ENCODE assay signal across 8 mouse cellular contexts in genomic region chr12:111671431-111671902, GRCm38 (mm10). TPM values are rescaled to one million over a fixed set of nuclear protein-coding genes. Genes with fewer than 3 reads are reported as not detected.
DNase-seq lines count a peak whose midpoint lies in the region; ATAC-seq and TF ChIP-seq lines count a peak whose summit lies in the region.

No protein-coding gene starts in this region.

- H3K27me3 ChIP-seq in heart, embryonic 14.5 days (ENCODE audit: control insufficient read depth, insufficient read depth, low read length), result no peaks in the 10 kb centered on the region
- no peaks in the 10 kb centered on the region for H3K27me3 ChIP-seq in neural tube, embryonic 14.5 days (ENCODE audit: control insufficient read depth, insufficient read depth, low read length)

- H3K36me3 ChIP-seq in heart, embryonic 14.5 days (ENCODE audit: control insufficient read depth, insufficient read depth, low read length), result peaks cover 6% of the 10 kb centered on the region; the same call in 1 of the 2 replicates
- 0 out of 2 replicates have a peak, but pooled peaks cover 7% of the 10 kb centered on the region for H3K36me3 ChIP-seq in neural tube, embryonic 14.5 days (ENCODE audit: control insufficient read depth, insufficient read depth, low read length)

- peak overlapping the region; percentile 54 to 69 for H3K4me3 ChIP-seq in heart, embryonic 14.5 days (ENCODE audit: control insufficient read depth in 1 of 2, insufficient read depth in 1 of 2, low read depth in 1 of 2, low read length in 2 of 2)
- peak overlapping the region; percentile 53 for H3K4me3 ChIP-seq in lung, adult 2 months (replicated peaks; ENCODE audit: extremely low read depth, low read depth, low read length)
- peak overlapping the region; percentile 85 for H3K4me3 ChIP-seq in neural tube, embryonic 14.5 days (ENCODE audit: low read depth, low read length)

- TF ChIP-seq CTCF in lung, adult 2 months (IDR thresholded peaks at IDR 0.05; ENCODE audit: insufficient read depth, low read length), result no peak

- H3K9me3 ChIP-seq in heart, embryonic 14.5 days (ENCODE audit: control insufficient read depth, low read length), result no peaks in the 10 kb centered on the region
- H3K9me3 ChIP-seq in neural tube, embryonic 14.5 days (ENCODE audit: control insufficient read depth, low read length), result no peaks in the 10 kb centered on the region

- peak overlapping the region; percentile 81 for H3K9ac ChIP-seq in heart, embryonic 14.5 days (ENCODE audit: low read length)
- peak overlapping the region; percentile 93 for H3K9ac ChIP-seq in neural tube, embryonic 14.5 days (replicated peaks; ENCODE audit: low read depth, low read length)

- ATAC-seq in heart, embryonic 14.5 days (ENCODE audit: insufficient number of reproducible peaks, insufficient read depth, low FRiP score, low read depth), result no peak; the same call in 1 of the 2 replicates
- ATAC-seq in neural tube, embryonic 14.5 days (ENCODE audit: low read depth), result peak; percentile 70
- ATAC-seq in megakaryocyte-erythroid progenitor cell, adult 5-6 weeks (replicated peaks; ENCODE audit: low FRiP score, low TSS enrichment, poor library complexity, severe bottlenecking), result no peak

- peak overlapping the region; percentile 99 for H3K4me2 ChIP-seq in heart, embryonic 14.5 days (ENCODE audit: low read length)
- peak overlapping the region; percentile 96 for H3K4me2 ChIP-seq in neural tube, embryonic 14.5 days (ENCODE audit: low read depth, low read length)

- under 1% methylated on average over 34 of the region's 34 CpGs for WGBS in heart, embryonic 14.5 days
- under 1% methylated on average over 34 of the region's 34 CpGs for WGBS in lung, adult 2 months
- WGBS in neural tube, embryonic 14.5 days, result under 1% methylated on average over 34 of the region's 34 CpGs

- TF ChIP-seq POLR2A in lung, adult 2 months (IDR thresholded peaks at IDR 0.05; ENCODE audit: borderline replicate concordance, extremely low read depth, low read depth, low read length), result no peak

- DNase-seq in urinary bladder, postnatal 14 days (ENCODE audit: low spot score), result peak; percentile 60
- no peak for DNase-seq in urinary bladder, postnatal 10 days (ENCODE audit: low spot score)
- DNase-seq in embryo, embryonic 10 days (ENCODE audit: low spot score), result peak; percentile 79
- DNase-seq in kidney, postnatal 14 days, result peak; percentile 70
- DNase-seq in lung, adult 2 months, result peak; percentile 52

- H3K4me1 ChIP-seq in heart, embryonic 14.5 days (ENCODE audit: control insufficient read depth in 2 of 2, insufficient read depth in 2 of 2, low read length in 2 of 2), result peaks cover 21 to 47% of the 10 kb centered on the region in 2 experiments
- peaks cover 16% of the 10 kb centered on the region; the same call in 1 of the 2 replicates for H3K4me1 ChIP-seq in lung, adult 2 months (ENCODE audit: control insufficient read depth, insufficient read depth, low read length)
- peaks cover 21% of the 10 kb centered on the region for H3K4me1 ChIP-seq in neural tube, embryonic 14.5 days (ENCODE audit: control insufficient read depth, insufficient read depth, low read length)

- peak overlapping the region in 1 of 2 experiments; percentile 43; a peak in 2 of 4 replicates for H3K27ac ChIP-seq in heart, embryonic 14.5 days (replicated peaks in 1 of 2; ENCODE audit: control insufficient read depth in 1 of 2, insufficient read depth in 1 of 2, low read depth in 2 of 2, low read length in 2 of 2)
- peak overlapping the region; percentile 90 for H3K27ac ChIP-seq in neural tube, embryonic 14.5 days (ENCODE audit: low read depth, low read length)

RNA-seq across cellular contexts. Expression of gene Ckb, which starts 0.7 kb away (rescaled TPM):
- polyA plus RNA-seq in heart, embryonic 14.5 days (2014; fragmentation: Nextera tagmentation; extraction: Ambion mirVana), result 262 and 266 TPM in 2 replicates
- polyA plus RNA-seq in lung, adult 2 months (2012; rRNA removed), result 261 and 274 TPM in 2 replicates
- polyA plus RNA-seq in neural tube, embryonic 14.5 days (2014; fragmentation: Nextera tagmentation; extraction: Ambion mirVana), result 1,430 and 1,628 TPM in 2 replicates
- 2.7 TPM in 1 of 2 replicates, not detected in the other for total RNA-seq in megakaryocyte-erythroid progenitor cell, adult 5-6 weeks (2014; fragmentation: Nextera tagmentation)
- total RNA-seq in megakaryocyte-erythroid progenitor cell, adult 5-6 weeks (2017), result 1.5 and 4.4 TPM in 2 replicates

RNA-seq across cellular contexts. Expression of gene Trmt61a, which starts 6.4 kb away (rescaled TPM):
- polyA plus RNA-seq in heart, embryonic 14.5 days (2014; fragmentation: Nextera tagmentation; extraction: Ambion mirVana), result 3.1 and 5.5 TPM in 2 replicates
- 21.6 and 24.3 TPM in 2 replicates for polyA plus RNA-seq in lung, adult 2 months (2012; rRNA removed)
- polyA plus RNA-seq in neural tube, embryonic 14.5 days (2014; fragmentation: Nextera tagmentation; extraction: Ambion mirVana), result 4.3 and 5.0 TPM in 2 replicates
- total RNA-seq in megakaryocyte-erythroid progenitor cell, adult 5-6 weeks (2014; fragmentation: Nextera tagmentation), result 20.5 and 26.7 TPM in 2 replicates
- 11.1 and 15.4 TPM in 2 replicates for total RNA-seq in megakaryocyte-erythroid progenitor cell, adult 5-6 weeks (2017)

RNA-seq across cellular contexts. Expression of gene Bag5, which starts 41.6 kb away (rescaled TPM):
- 42.1 and 42.6 TPM in 2 replicates for polyA plus RNA-seq in heart, embryonic 14.5 days (2014; fragmentation: Nextera tagmentation; extraction: Ambion mirVana)
- polyA plus RNA-seq in lung, adult 2 months (2012; rRNA removed), result 21.4 and 21.9 TPM in 2 replicates
- 68.1 and 71.8 TPM in 2 replicates for polyA plus RNA-seq in neural tube, embryonic 14.5 days (2014; fragmentation: Nextera tagmentation; extraction: Ambion mirVana)
- 27.7 and 28.9 TPM in 2 replicates for total RNA-seq in megakaryocyte-erythroid progenitor cell, adult 5-6 weeks (2014; fragmentation: Nextera tagmentation)
- 33.0 and 52.3 TPM in 2 replicates for total RNA-seq in megakaryocyte-erythroid progenitor cell, adult 5-6 weeks (2017)

RNA-seq across cellular contexts. Expression of gene Apopt1, which starts 41.6 kb away (rescaled TPM):
- 49.7 and 51.0 TPM in 2 replicates for polyA plus RNA-seq in heart, embryonic 14.5 days (2014; fragmentation: Nextera tagmentation; extraction: Ambion mirVana)
- 22.5 and 30.9 TPM in 2 replicates for polyA plus RNA-seq in lung, adult 2 months (2012; rRNA removed)
- polyA plus RNA-seq in neural tube, embryonic 14.5 days (2014; fragmentation: Nextera tagmentation; extraction: Ambion mirVana), result 65.7 and 69.6 TPM in 2 replicates
- 62.7 and 67.7 TPM in 2 replicates for total RNA-seq in megakaryocyte-erythroid progenitor cell, adult 5-6 weeks (2014; fragmentation: Nextera tagmentation)
- 55.5 and 56.4 TPM in 2 replicates for total RNA-seq in megakaryocyte-erythroid progenitor cell, adult 5-6 weeks (2017)
